Mouse (Mus musculus): ENCODE results near the gene Ncaph.

- no peak for TF ChIP-seq POLR2A (IDR thresholded peaks at IDR 0.05; ENCODE audit: borderline replicate concordance, extremely low read depth, low read depth, low read length)
- no peak for TF ChIP-seq CTCF (IDR thresholded peaks at IDR 0.05; ENCODE audit: insufficient read depth, low read length)
Observed at GRCm38 (mm10) chr2:127108986-127109385, 24.8 kb downstream of the Ncaph start.

All from lung, adult 2 months (tissue).